Mouse (Mus musculus): ENCODE results near the gene Lyz2. TPM values are rescaled to one million over a fixed set of nuclear protein-coding genes. Genes with fewer than 3 reads are reported as not detected.
"Not testable (repeated sequence)": the region's sequence is repeated elsewhere in the genome, so short reads cannot be mapped to it uniquely, and the experiment has no call there.

Lyz2 gene
- 10 to 100 TPM; 11.2 to 12.7 TPM for total RNA-seq (2021)

GRCm38 (mm10) chr10:117282049-117282448 lies at the start of gene Lyz2:
Lyz2 (minus strand) TSS chr10:117282321.
- no peak for DNase-seq

- no peak for DNase-seq
Observed at GRCm38 (mm10) chr10:117330521-117330920, 48.4 kb upstream of the Lyz2 start.

- no peak for DNase-seq
Observed at GRCm38 (mm10) chr10:117323782-117324181, 41.7 kb upstream of the Lyz2 start.

GRCm38 (mm10) chr10:117322630-117323029 lies 40.5 kb upstream of the Lyz2 start:
- no peak for DNase-seq

- DNase-seq: no peak
Observed at GRCm38 (mm10) chr10:117320571-117320981, 38.5 kb upstream of the Lyz2 start.

GRCm38 (mm10) chr10:117316391-117316790 lies 34.3 kb upstream of the Lyz2 start:
- no peak for DNase-seq

- DNase-seq: no peak
Observed at GRCm38 (mm10) chr10:117313133-117313532, 31.0 kb upstream of the Lyz2 start.

GRCm38 (mm10) chr10:117312168-117312567 lies 30.0 kb upstream of the Lyz2 start:
- DNase-seq: no peak

- DNase-seq: no peak
Observed at GRCm38 (mm10) chr10:117304371-117304770, 22.2 kb upstream of the Lyz2 start.

- DNase-seq: no peak
Observed at GRCm38 (mm10) chr10:117301688-117302087, 19.6 kb upstream of the Lyz2 start.

- DNase-seq: no peak
Observed at GRCm38 (mm10) chr10:117299901-117300520, 17.9 kb upstream of the Lyz2 start.

- DNase-seq: no peak
Observed at GRCm38 (mm10) chr10:117299106-117299505, 17.0 kb upstream of the Lyz2 start.

GRCm38 (mm10) chr10:117298336-117298735 lies 16.2 kb upstream of the Lyz2 start:
- DNase-seq: no peak

- DNase-seq: no peak
Observed at GRCm38 (mm10) chr10:117292671-117293070, 10.6 kb upstream of the Lyz2 start, which contains the start of gene Lyz1. Lyz1 (minus strand) TSS chr10:117292868.

GRCm38 (mm10) chr10:117290936-117291335 lies 8.8 kb upstream of the Lyz2 start:
- not testable (repeated sequence) for DNase-seq

GRCm38 (mm10) chr10:117290046-117290870 lies 8.1 kb upstream of the Lyz2 start:
- no peak for DNase-seq

GRCm38 (mm10) chr10:117289034-117289505 lies 6.9 kb upstream of the Lyz2 start:
- DNase-seq: not testable (repeated sequence)

GRCm38 (mm10) chr10:117288197-117289033 lies 6.3 kb upstream of the Lyz2 start:
- DNase-seq: no peak

- no peak for DNase-seq
Observed at GRCm38 (mm10) chr10:117287226-117287850, 5.2 kb upstream of the Lyz2 start.

- DNase-seq: no peak
Observed at GRCm38 (mm10) chr10:117286366-117286970, 4.3 kb upstream of the Lyz2 start.

GRCm38 (mm10) chr10:117285584-117285983 lies 3.5 kb upstream of the Lyz2 start:
- not testable (repeated sequence) for DNase-seq
